Mouse (Mus musculus): ENCODE results near the gene Olfr967.

DNA sequence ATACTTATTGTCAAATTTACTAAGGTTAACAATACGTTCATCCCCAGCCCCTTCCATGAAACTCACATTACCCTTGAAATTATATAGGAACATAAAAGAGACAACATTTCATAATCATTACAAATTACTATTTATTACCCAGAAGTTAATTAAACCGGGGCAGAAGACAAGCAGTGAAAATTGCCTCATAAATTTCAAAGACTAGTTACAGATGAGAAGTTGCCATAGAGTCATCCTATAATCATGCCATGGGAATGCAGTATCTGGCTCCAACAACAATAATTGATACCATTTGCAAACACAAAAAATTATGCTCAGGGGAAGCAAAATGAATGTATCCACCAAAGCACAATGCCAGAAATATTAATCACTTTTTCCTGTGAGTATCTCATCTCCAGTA is 44.5 kb downstream of the Olfr967 start, which contains the start of gene Olfr969:
- TF ChIP-seq CTCF (IDR thresholded peaks at IDR 0.05; ENCODE audit: insufficient read depth, low read depth, low read length), result no peak
- TF ChIP-seq POLR2A (IDR thresholded peaks at IDR 0.05; ENCODE audit: insufficient read depth, low read depth, low read length), result no peak

Measured in olfactory bulb, adult 2 months (tissue).